Mouse (Mus musculus) ES-E14 (cell line): ENCODE results near the gene Padi2.

ENCODE experiments used
- CHD2 ChIP-seq: IDR thresholded peaks from 2 replicates; pipeline ENCODE4 v1.6.1; 2014; ENCODE audit warnings: mild to moderate bottlenecking, low read depth, low read length, inconsistent platforms
- HCFC1 ChIP-seq: IDR thresholded peaks from 2 replicates; pipeline ENCODE4 v1.6.1; 2012; ENCODE audit warnings: low read length, inconsistent platforms, borderline replicate concordance; ENCODE audit not compliant: insufficient read depth
- MAFK ChIP-seq: IDR thresholded peaks from 2 replicates; pipeline ENCODE4 v1.6.1; 2014; ENCODE audit warnings: mild to moderate bottlenecking, low read depth, low read length, inconsistent platforms; ENCODE audit not compliant: insufficient read depth
- ZC3H11A ChIP-seq: IDR thresholded peaks from 2 replicates; pipeline ENCODE4 v1.6.1; 2012; ENCODE audit warnings: low read depth, mild to moderate bottlenecking, inconsistent platforms, low read length, borderline replicate concordance
- ZNF384 ChIP-seq: IDR thresholded peaks from 2 replicates; pipeline ENCODE4 v1.6.1; 2012; ENCODE audit warnings: low read depth, low read length, inconsistent platforms

GRCm38 (mm10) chr4:140868484-140869190, 37.5 kb upstream of the Padi2 start:
- TF ChIP-seq ZC3H11A: no peak
- TF ChIP-seq HCFC1: no peak
- TF ChIP-seq CHD2: no peak
- no peak for TF ChIP-seq ZNF384
- TF ChIP-seq MAFK: no peak
